In the genomic region with DNA sequence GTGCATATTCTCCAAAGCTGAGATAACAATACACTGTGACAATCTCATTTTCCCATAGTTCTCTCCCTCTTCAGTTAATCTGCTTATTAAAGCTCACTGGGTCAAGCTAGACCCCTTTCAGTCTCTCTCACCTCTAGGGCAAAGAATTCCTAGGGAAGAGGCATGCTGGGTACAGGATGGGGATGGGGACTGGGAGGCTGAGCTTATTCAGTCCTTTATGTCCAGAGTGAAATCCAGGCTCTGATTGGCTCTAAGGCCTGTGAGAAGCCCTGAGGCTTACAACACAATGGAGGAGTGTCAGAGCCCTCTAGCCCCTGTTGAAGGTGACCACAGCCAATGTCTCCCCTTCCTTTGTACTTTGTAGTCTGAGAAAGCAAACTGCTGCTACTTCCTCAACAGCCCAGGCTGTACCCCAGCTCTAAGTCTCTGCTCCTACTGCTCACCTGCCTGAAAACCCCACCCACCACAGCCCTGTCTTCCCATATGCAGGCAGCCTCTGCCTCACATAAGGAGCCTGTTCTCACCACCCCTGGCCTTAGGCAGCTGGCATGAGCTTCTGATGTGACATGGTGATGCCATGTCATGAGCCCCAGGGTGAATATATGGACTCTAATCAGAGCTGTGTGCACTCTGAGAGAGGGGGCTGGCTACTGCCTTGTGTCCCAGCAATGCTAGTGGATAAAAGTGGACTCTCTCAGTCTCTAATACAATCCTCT, we compare ENCODE assay signal across 12 mouse cellular contexts.
"Had no signal": no experiment of that assay in that cellular context is flagged by ENCODE, and none has a peak within 500 bp of the region (broad histone marks: within the 10 kb centered on the region; RNA-seq: fewer than 3 reads in every experiment).

No protein-coding gene starts in this region.

- H3K27ac ChIP-seq: kidney, postnatal 0 days; layer of hippocampus, adult 2 months; limb, embryonic 13.5 days; liver, embryonic 14.5 days; neural tube, embryonic 13.5 days had no signal

- H3K4me1 ChIP-seq: neural tube, embryonic 13.5 days had no signal

- H3K4me2 ChIP-seq: limb, embryonic 13.5 days; neural tube, embryonic 13.5 days had no signal

- H3K27me3 ChIP-seq: limb, embryonic 13.5 days; neural tube, embryonic 13.5 days had no signal

- H3K9me3 ChIP-seq: limb, embryonic 13.5 days; neural tube, embryonic 13.5 days had no signal

- DNase-seq: kidney, adult 9 months; kidney, postnatal 4 days; left cerebral cortex, postnatal 4 days; lung, adult 18-20 months; right cerebral cortex, adult 18-20 months; right cerebral cortex, postnatal 25 days; thymus, postnatal 36 days had no signal

- H3K9ac ChIP-seq: limb, embryonic 13.5 days; liver, embryonic 14.5 days; neural tube, embryonic 13.5 days had no signal

- H3K4me3 ChIP-seq: layer of hippocampus, adult 2 months; limb, embryonic 13.5 days; neural tube, embryonic 13.5 days had no signal
